Mouse (Mus musculus) embryonic facial prominence, embryonic 14.5 days (tissue): ENCODE results near the gene Sema4g. TPM values are rescaled to one million over a fixed set of nuclear protein-coding genes. Genes with fewer than 3 reads are reported as not detected.

Source experiments
- ATAC-seq: fragments of 200-750 bp; cut with Nextera tagmentation; 2 replicates; pipeline ENCODE4 v1.8.0; 2017; ENCODE audit warnings: low read depth, moderate number of reproducible peaks, moderate TSS enrichment
- DNase-seq: peaks from one replicate; pipeline ENCODE4 v3.0.0-alpha.2; 2015; ENCODE audit warnings: low spot score
- H3K27ac ChIP-seq: fragments of 300-500 bp; sonication (generic); replicated peaks from 2 replicates; pipeline ENCODE4 v1.5.1; 2014; ENCODE audit warnings: low read depth, mild to moderate bottlenecking, low read length, moderate library complexity
- H3K27me3 ChIP-seq: fragments of 300-500 bp; sonication (generic); replicated peaks from 2 replicates; pipeline ENCODE4 v1.6.1; 2014; ENCODE audit warnings: low read length; ENCODE audit not compliant: control insufficient read depth, insufficient read depth
- H3K36me3 ChIP-seq: fragments of 300-500 bp; sonication (generic); 2 replicates; pipeline ENCODE4 v1.6.1; 2014; ENCODE audit warnings: low read length, mixed read lengths; ENCODE audit not compliant: control insufficient read depth, insufficient read depth
- H3K4me1 ChIP-seq: fragments of 300-500 bp; sonication (generic); 2 replicates; pipeline ENCODE4 v1.6.1; 2014; ENCODE audit warnings: antibody characterized with exemption, low read length; ENCODE audit not compliant: control insufficient read depth, insufficient read depth
- H3K4me2 ChIP-seq: fragments of 300-500 bp; sonication (generic); 2 replicates; pipeline ENCODE4 v1.6.1; 2014; ENCODE audit warnings: low read depth, mild to moderate bottlenecking, low read length, moderate library complexity, mixed read lengths
- H3K4me3 ChIP-seq: fragments of 300-500 bp; sonication (generic); 2 replicates; pipeline ENCODE4 v1.5.1; 2014; ENCODE audit warnings: low read depth, mild to moderate bottlenecking, low read length
- H3K9ac ChIP-seq: fragments of 300-500 bp; sonication (generic); 2 replicates; pipeline ENCODE4 v1.6.1; 2014; ENCODE audit warnings: low read depth, mild to moderate bottlenecking, low read length, moderate library complexity, mixed read lengths
- H3K9me3 ChIP-seq: fragments of 300-500 bp; sonication (generic); 2 replicates; pipeline ENCODE4 v1.6.1; 2016; ENCODE audit warnings: low read length; ENCODE audit not compliant: control insufficient read depth
- WGBS: fragments of 180-500 bp; shearing (Covaris S2); extraction: QIAGEN DNeasy Blood & Tissue Kit; methylation state at CpG from one replicate; pipeline ENCODE4 v1.1.7; 2014; 5-methylcytosine and 5-hydroxymethylcytosine counted together
- polyA plus RNA-seq: library from polyadenylated mRNA; unstranded; fragments of >200 nt; fragmentation: Nextera tagmentation; extraction: Ambion mirVana; gene quantifications from 2 replicates; pipeline ENCODE4 v1.2.1, GENCODE M21; 2014

The Sema4g gene
- polyA plus RNA-seq, 1 experiment from 2014 or later, result 2.9 TPM

DNA sequence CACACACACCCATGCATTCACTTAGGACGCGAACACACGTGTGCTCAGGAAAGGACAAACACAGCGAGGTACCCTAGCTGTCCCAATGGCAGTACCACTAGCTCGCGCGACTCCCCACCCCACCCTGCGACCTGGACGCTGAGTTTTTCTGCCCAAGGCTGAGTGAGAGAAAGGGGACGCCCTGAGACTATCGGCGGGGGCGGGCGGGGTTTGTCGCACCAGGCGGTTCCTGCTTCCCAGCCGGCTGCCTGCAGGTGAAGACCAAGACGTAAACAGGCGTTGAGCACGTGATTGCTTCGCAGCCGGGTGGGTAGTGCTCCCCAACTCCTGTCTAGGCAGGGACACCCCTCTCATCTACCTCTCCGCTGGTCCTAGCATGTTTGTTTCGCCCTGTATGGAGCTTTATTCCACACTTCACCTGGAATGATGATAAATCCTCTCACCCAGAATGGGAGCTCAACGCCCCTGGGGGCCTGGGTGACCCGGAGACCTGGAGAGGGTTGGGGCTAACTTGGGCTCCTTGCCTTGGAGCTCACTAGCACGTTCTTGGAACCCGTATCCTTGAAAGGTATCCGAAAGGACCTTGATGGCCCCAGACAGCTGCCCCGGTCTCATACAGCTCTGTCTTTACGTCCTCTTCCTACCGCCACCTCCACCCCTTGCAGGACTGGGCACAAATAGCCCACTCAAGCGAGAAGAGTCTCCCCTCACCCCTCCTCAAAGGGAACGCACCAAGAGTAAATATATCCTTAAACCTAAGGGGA lies 26.8 kb downstream of the Sema4g start:
- Histone ChIP-seq H3K9me3 (no peaks in the 10 kb centered on the region), H3K4me3 (peak overlapping the region; percentile 63), H3K9ac (peak overlapping the region; percentile 74), H3K36me3 (peaks cover 10% of the 10 kb centered on the region; the same call in 1 of the 2 replicates), H3K27me3 (no peaks in the 10 kb centered on the region), H3K4me2 (peak overlapping the region; percentile 70), H3K27ac (peak overlapping the region; percentile 99), H3K4me1 (peaks cover 36% of the 10 kb centered on the region)
- ATAC-seq (0 out of 2 replicates have a peak, but pooled peaks have one; percentile 8), DNase-seq (peak; percentile 70)
- WGBS, result under 1% methylated on average over 23 of the region's 34 CpGs

DNA sequence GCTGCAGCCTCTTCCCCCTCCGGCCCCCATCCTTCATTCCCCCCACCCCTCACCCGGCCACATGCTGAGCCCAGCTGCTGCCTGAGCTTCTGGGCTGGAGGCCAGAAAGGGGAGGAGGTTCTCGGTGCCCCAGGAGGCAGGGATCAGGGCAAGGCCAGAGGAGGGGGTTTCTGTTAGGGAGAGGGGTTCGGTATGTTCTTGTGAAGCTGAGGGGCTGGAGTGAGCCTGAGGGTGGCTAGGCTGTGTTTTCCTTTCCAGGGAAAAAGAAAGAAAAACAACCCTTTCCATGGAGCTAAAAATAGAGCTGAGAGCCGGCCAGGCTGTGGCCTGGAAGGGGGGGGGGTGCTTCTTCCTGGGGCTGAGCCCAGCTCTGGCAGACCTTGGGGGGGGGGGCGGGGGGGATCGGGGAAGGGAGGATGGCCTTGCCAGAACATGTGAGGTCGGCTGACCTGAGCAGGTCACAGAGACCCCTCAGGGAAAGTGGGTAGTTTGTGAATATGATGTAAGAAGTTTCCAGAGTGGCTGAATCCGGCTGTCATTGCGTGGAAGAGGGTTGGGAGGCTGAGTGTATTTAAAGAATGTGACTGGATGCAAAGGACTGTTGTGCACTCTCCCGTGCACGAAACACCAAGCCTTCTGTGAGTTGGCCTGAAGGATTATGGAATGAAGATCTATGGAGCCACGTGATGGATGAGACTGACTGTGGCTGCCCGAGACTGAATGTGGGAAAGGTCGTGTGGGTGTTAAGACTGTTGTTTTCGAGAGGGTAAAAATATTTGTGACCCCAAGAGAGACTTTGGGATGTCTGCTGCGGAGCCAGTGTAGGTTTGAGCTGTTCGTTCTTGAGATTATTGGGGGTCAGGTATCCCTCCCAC lies 27.7 kb downstream of the Sema4g start:
- Histone ChIP-seq H3K9ac (peak overlapping the region; percentile 87), H3K9me3 (no peaks in the 10 kb centered on the region), H3K36me3 (peaks cover 6% of the 10 kb centered on the region; the same call in 1 of the 2 replicates), H3K4me2 (peak overlapping the region; percentile 70), H3K4me3 (peak overlapping the region; percentile 63), H3K4me1 (peaks cover 39% of the 10 kb centered on the region), H3K27me3 (no peaks in the 10 kb centered on the region), H3K27ac (peak overlapping the region; percentile 99)
- 1% methylated on average over 17 of the region's 18 CpGs for WGBS
- DNase-seq (peak; percentile 96), ATAC-seq (peak; percentile 58)

DNA sequence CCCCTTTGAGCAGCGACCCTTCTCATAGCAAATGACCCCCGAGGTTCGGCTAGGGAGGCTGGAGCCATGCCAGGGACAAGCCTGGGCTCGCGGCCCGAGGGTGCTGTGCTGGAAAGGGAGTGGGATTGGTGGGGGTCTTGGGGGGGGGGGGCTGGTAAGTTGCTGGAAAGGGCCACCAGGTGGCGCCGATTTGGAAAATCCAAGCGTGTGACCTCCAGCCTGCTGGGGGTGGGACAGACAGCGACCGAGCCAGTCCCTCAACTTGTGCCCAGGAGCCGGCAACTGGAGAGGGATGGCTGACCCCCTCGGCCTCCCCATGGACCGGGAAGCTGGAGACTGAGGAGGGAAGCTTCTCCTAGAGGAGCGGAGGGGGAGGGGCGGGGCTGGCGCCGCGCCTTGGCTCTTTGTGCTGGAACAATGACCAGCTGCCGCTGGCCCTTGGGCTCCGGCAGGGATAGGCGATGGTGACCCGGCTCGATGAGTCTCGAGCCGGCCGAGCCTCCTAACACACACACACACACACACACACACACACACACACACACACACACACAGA lies 28.4 kb downstream of the Sema4g start:
- DNase-seq (peak; percentile 93), ATAC-seq (peak; percentile 41)
- Histone ChIP-seq H3K9ac (peak overlapping the region; percentile 87), H3K36me3 (peaks cover 12% of the 10 kb centered on the region), H3K9me3 (no peaks in the 10 kb centered on the region), H3K27ac (peak overlapping the region; percentile 99), H3K4me1 (peaks cover 39% of the 10 kb centered on the region), H3K27me3 (no peaks in the 10 kb centered on the region), H3K4me3 (peak overlapping the region; percentile 63), H3K4me2 (peak overlapping the region; percentile 70)
- WGBS, result 1% methylated on average over 7 of the region's 27 CpGs

DNA sequence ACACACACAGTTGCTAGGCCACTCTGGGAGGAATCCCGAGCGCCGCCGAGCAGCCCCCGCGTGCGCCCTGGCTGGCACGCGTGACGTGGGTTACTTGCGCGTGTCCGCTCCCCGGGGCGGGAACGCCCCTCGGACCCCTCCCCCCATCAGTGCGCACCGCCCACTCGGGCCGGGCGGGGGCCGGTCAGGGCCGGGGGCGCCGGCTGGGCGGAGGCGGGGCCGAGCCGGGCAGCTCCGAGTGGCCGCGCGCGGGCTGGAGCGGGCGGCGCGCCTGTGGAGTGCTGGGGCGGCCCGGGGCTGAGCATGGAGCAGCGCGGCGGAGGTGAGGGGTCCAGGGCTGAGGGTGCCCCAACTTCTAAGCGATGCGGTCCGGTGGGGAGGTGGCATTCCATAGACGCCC lies 29.0 kb downstream of the Sema4g start:
- H3K27ac ChIP-seq, result peak overlapping the region; percentile 99
- H3K27me3 ChIP-seq, result no peaks in the 10 kb centered on the region
- H3K9ac ChIP-seq, result peak overlapping the region; percentile 87
- H3K4me3 ChIP-seq, result peak overlapping the region; percentile 63
- WGBS, result 0% methylated on average over 4 of the region's 48 CpGs
- DNase-seq (peak; percentile 91), ATAC-seq (peak; percentile 62)
- peaks cover 17% of the 10 kb centered on the region for H3K36me3 ChIP-seq
- peaks cover 37% of the 10 kb centered on the region for H3K4me1 ChIP-seq
- no peaks in the 10 kb centered on the region for H3K9me3 ChIP-seq
- peak overlapping the region; percentile 70 for H3K4me2 ChIP-seq

DNA sequence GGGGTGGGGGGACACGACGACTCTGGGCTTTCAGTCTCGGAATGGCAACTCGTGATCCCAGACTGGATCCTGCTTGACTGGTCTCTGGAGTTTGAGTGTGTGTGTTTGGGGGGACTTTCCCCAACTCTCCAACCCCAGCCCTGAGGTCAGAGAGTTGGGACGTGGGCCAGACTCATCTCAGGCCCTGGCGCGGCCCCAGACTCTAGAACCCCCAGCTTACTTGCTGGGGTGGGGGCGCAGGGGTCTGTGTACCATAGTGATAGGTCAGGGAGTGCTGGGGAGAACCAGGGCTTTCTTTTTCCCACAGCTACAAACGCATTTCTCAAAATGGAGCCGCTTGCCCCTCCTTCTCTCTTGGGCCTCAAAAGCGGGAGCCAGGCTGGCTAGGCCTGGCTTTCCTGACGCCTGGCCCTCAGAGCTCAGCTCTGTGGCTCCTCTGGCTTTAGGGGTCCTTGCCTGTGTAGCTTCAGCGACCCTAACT lies 29.5 kb downstream of the Sema4g start:
- Histone ChIP-seq H3K4me2 (peak overlapping the region; percentile 70), H3K9me3 (no peaks in the 10 kb centered on the region), H3K9ac (peak overlapping the region; percentile 87), H3K27ac (peak overlapping the region; percentile 99), H3K4me1 (peaks cover 34% of the 10 kb centered on the region), H3K36me3 (peaks cover 21% of the 10 kb centered on the region), H3K27me3 (no peaks in the 10 kb centered on the region), H3K4me3 (peak overlapping the region; percentile 63)
- ATAC-seq (no peak), DNase-seq (peak; percentile 48)
- WGBS, result 0% methylated on average over 7 of the region's 13 CpGs

DNA sequence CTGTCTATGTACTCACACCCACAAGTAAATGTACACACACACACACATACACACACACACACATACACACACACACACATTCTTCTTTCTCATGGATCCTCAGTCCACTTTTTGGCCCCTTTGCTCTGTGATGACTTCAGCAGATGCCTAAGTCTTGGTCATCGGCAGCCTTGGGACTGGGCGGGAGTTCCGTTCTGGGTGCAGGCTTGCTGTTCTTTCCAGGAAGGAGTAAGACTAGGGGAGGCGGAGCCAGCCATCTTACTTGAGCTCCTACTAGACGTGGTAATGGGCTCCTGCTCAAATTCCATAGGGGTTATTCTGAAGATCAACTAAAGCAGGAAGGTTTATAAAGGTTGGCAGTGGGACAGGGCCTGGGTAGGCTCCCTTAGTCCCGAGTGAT lies 31.4 kb downstream of the Sema4g start:
- Histone ChIP-seq H3K4me1 (peaks cover 20% of the 10 kb centered on the region), H3K4me2 (peak overlapping the region; percentile 70), H3K9me3 (no peaks in the 10 kb centered on the region), H3K27me3 (no peaks in the 10 kb centered on the region), H3K4me3 (no peak overlapping the region), H3K36me3 (peaks cover 39% of the 10 kb centered on the region), H3K27ac (no peak overlapping the region), H3K9ac (peak overlapping the region; percentile 37; the same call in 1 of the 2 replicates)
- DNase-seq, result no peak
- WGBS, result 49% methylated on average over 6 of the region's 6 CpGs
- ATAC-seq, result no peak

DNA sequence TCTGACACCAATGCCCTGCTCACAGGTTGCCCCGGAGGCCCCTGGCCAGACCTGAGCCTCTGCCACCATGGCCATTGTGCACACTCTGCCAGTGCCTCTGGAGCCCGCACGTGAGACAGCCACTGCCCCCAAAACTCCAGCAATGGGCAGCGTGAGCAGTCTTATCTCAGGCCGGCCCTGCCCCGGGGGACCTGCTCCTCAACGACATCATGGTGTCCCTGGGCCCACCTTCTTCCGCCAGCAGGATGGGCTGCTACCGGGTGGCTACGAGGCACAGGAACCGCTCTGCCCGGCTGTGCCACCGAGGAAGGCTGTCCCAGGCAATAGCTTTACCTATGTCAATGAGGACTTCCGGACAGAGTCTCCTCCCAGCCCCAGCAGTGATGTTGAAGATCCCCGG lies 32.5 kb downstream of the Sema4g start:
- WGBS, result 92% methylated on average over 14 of the region's 15 CpGs
- 0 out of 2 replicates have a peak overlapping the region, but pooled peaks have one; percentile 3 for H3K9ac ChIP-seq
- no peak overlapping the region for H3K4me2 ChIP-seq

DNA sequence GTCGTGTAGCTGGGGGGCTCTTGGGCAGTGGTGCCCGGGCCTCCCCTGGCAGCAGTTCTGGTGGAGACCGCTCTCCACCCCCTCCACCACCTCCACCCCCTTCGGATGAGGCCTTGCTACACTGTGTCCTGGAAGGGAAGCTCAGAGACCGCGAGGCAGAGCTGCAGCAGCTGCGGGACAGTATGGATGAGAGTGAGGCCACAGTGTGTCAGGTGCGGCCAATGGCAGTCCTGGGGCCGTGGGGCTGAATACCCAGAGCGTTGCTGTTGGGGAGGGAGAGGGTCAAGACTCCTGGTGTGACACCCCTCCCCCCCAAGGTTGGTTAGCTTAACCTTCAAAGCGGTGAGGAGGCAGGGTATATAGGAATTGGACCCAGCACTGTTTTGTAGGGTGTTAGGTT lies 35.1 kb downstream of the Sema4g start:
- Histone ChIP-seq H3K4me1 (peaks cover 20% of the 10 kb centered on the region), H3K4me3 (no peak overlapping the region), H3K36me3 (peaks cover 74% of the 10 kb centered on the region), H3K4me2 (no peak overlapping the region), H3K9ac (no peak overlapping the region), H3K27ac (no peak overlapping the region), H3K27me3 (no peaks in the 10 kb centered on the region), H3K9me3 (no peaks in the 10 kb centered on the region)
- no peak for DNase-seq
- 81% methylated on average over 10 of the region's 11 CpGs for WGBS
- ATAC-seq, result no peak

More for the DNA sequence above, 32.5 kb downstream of the Sema4g start:
- Histone ChIP-seq H3K4me1 (peaks cover 20% of the 10 kb centered on the region), H3K4me3 (no peak overlapping the region), H3K9me3 (no peaks in the 10 kb centered on the region), H3K36me3 (peaks cover 49% of the 10 kb centered on the region), H3K27ac (no peak overlapping the region), H3K27me3 (no peaks in the 10 kb centered on the region)
- no peak for ATAC-seq
- DNase-seq, result no peak
